Mouse (Mus musculus) stomach, postnatal 0 days (tissue): ENCODE results near the gene Olfr520.

ENCODE experiments used
- CTCF ChIP-seq: IDR thresholded peaks from 2 replicates; pipeline ENCODE4 v1.5.1; 2016; ENCODE audit warnings: antibody characterized with exemption, low read depth, mild to moderate bottlenecking, moderate library complexity
- EP300 ChIP-seq: optimal IDR thresholded peaks from 2 replicates; pipeline ENCODE3; 2016; ENCODE audit warnings: antibody characterized with exemption

GRCm38 (mm10) chr7:99695471-99696057 lies 34.5 kb upstream of the Olfr520 start:
- TF ChIP-seq EP300, result no peak
- TF ChIP-seq CTCF, result no peak
